Mouse (Mus musculus) spleen, postnatal 4 days (tissue): Measurements from ENCODE around the gene Gm1043.

Experiments
- DNase-seq, 2 experiments: peaks; one replicate each; pipeline ENCODE4 v3.0.0; 2022; ENCODE audit warnings: low spot score in 2 of 2

Gene Gm1043

DNA sequence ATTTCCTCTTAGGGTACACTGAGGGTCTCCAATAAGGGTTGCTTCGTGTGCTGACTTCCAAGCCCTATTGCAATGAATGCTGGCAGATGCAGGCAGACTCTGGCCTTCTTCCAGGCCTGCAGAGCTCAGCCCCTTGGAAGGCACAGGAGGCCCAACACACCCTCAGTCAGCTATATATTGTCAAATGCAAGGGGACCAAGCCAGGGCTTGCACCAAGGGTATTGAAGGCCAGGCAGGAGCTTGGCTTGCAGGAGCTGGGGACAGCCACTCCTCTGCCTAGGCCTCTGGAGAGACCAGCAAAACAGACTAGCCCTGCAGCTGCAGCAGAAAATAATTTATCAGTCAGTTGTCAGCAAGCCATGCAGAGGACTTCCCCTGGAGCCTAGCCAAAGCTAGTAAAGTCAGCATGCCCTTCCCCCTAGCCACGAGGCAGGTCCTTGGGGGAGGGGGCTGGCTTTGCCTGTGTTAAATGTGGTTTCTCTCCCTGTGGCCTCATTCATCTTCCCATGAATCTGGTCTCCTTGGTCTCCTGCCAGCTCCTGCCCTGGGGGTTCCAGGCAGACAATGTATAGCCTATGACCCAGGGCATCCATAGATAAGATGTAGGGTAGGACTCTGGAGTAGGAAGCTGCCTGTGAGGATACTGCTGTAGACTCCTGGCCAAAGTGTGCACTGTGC lies 113.0 kb downstream of the Gm1043 start:
- no peak for DNase-seq

DNA sequence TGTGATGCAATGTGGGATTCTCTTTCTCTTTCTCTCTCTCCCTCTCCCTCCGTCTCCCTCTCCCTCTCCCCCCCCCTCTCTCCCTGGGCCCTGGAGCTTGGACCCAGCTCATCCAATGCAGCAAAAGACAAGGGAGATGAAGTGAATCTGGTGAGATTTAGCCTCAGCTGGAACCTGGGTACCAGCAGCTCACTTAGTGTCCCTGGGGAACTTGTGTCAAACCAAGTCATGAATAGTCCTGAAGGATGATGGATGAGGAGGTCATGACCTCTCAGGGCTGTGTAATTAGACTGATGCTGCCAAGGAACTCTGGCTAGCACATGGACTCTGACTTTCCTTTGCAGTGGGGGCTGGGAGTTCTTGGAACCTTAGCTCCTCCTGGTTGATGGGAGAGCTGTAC lies 117.1 kb downstream of the Gm1043 start:
- no peak for DNase-seq

- no peak for DNase-seq
Measured at GRCm38 (mm10) chr5:37204886-37205285, 119.7 kb downstream of the Gm1043 start.

- DNase-seq, result no peak
Measured at GRCm38 (mm10) chr5:37205420-37205819, 120.2 kb downstream of the Gm1043 start.

- DNase-seq, result no peak
Measured at GRCm38 (mm10) chr5:37206364-37206763, 121.2 kb downstream of the Gm1043 start.

DNA sequence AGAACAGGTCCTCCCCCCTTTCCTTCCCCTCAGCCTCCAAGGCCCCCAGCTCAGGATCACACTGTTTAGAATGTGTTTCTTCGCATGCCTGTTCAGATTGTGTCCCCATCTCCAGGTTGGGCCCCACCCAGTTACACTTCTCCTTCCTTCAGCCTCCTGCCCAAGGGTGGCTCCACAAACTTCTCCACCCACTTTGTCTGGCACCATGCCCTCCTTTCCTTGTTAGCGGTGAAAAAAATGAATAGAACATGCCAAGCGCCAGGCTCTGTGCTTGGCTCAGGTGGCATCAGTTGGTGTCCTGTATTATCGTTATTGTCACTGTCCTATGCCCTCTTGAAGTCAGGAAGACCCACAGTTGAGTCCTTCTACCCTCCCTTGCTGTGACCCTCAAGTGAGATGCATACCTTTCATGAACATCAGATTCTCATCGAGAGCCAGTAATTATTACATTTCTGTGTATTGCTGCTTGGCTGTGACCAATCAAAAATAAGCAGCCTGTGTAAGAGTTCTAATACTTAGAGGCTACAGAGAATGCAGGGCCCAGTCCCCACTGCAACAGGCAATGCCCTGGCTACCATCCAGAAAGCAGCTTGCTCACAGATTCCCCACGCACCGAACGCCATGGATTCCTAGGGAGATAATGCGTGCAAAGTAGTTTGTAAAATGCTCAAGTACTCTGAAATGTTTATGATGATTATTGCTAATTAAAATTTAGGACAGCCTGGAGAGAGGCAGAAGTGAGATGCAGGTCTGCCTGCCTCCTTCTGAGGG lies 128.0 kb downstream of the Gm1043 start:
- no peak for DNase-seq

GRCm38 (mm10) chr5:37213709-37214103 lies 128.5 kb downstream of the Gm1043 start:
- no peak for DNase-seq

- DNase-seq, result no peak
Measured at GRCm38 (mm10) chr5:37214614-37215013, 129.4 kb downstream of the Gm1043 start.

DNA sequence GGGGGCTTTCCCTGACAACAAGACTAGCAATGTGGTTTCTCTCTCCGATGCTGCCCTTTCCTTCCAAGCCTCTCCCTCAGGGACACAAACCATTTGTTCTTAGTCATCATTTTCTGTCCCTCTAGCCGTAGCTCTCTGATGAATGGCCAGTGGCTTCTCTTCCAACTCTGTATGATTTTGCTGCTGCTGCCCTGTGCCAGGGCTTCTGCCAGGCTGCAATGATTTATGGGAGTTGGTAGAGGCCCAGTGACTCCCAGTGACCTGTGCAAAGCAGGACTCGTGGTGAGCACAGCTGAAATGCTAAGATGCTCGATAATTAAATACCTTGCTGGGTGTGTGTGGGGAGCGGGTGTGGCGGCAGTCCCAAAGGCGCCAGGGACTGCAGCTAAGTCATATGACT lies 130.1 kb downstream of the Gm1043 start:
- DNase-seq, result no peak

DNA sequence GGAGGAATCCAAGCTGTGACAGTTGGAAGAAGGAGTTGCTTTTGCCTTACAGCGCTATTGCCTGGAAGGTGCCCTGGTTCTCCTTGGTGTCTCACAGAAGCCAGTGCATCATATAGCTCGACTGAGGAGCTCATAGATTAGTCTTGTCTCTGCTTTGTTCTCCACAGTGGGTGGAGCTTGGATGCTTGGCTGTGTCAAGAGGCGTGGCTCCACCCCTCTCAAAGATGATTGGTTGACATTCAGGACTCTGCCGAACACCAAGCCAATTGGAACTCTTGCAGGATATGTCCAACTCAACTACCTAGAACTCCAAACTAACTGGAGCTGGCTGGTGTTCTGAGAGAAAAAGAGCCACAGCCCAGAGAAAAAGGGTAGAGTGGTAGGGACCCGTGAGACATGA lies 134.4 kb downstream of the Gm1043 start:
- no peak for DNase-seq

- no peak for DNase-seq
Measured at GRCm38 (mm10) chr5:37220575-37220974, 135.4 kb downstream of the Gm1043 start.

GRCm38 (mm10) chr5:37221563-37221962 lies 136.4 kb downstream of the Gm1043 start:
- DNase-seq, result no peak

DNA sequence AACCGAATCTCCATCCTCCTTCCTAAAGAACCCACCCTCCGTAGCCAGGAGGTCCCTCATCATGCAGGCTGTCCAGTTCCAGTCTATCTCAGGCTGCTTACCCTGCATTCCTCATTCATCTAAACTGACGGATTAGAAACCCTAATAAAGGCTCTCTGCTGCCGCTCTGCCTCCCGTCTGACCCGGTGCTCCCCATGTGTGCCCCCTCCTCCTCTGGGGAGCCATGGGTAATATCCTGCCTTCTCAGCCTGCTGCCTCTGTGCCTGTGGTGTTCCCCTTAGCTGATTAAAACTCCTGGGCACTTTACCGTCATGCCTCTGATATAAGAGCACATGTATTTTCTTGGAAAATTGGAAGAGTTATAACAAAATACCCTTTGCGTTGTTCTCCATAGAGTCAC lies 137.1 kb downstream of the Gm1043 start:
- DNase-seq, result no peak

GRCm38 (mm10) chr5:37225708-37226107 lies 140.5 kb downstream of the Gm1043 start:
- no peak for DNase-seq

GRCm38 (mm10) chr5:37227956-37228680 lies 142.9 kb downstream of the Gm1043 start:
- no peak for DNase-seq

- DNase-seq, result no peak
Measured at GRCm38 (mm10) chr5:37228894-37229293, 143.7 kb downstream of the Gm1043 start.

GRCm38 (mm10) chr5:37233010-37233557 lies 147.9 kb downstream of the Gm1043 start:
- no peak for DNase-seq

- DNase-seq, result no peak
Measured at GRCm38 (mm10) chr5:37238654-37239053, 153.5 kb downstream of the Gm1043 start.

GRCm38 (mm10) chr5:37240550-37240949 lies 155.4 kb downstream of the Gm1043 start:
- DNase-seq, result no peak

- no peak for DNase-seq
Measured at GRCm38 (mm10) chr5:37241224-37241623, 156.1 kb downstream of the Gm1043 start.

DNA sequence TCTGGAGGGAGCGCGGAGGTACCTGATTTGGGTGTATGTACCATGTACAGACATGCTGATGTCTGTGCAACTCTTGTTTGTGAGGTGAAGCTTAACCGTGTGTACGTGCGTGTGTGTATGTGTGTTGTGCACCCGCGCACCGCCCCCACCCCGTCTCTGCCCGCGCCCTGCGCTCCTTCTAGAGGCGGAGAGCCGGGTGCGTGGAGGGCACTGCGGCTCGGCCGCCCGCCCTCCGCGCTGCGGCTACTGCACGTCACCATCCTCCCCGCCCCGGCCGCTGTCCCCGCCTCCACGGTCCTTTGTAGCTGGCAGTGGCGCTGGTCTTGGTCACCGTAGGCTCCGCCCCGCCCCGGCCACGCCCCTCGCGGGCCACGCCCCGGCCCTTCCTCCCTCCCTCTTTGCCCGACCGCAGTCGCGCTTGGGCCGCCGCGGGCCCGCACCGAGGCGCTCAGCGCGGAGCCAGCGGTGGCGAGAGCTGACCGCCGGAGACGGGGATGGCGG lies 156.5 kb downstream of the Gm1043 start, which contains the start of gene Crmp1:
Crmp1 (plus strand) TSS at position 290 of the 501 bp plus-strand sequence.
- no peak for DNase-seq
